Mouse (Mus musculus) kidney, adult 2 months (tissue): ENCODE data around the gene Ttyh3.

Source experiments
- CTCF ChIP-seq: fragments of 200-500 bp; conservative IDR thresholded peaks from 2 replicates; pipeline ENCODE4 v1.5.1; 2011; ENCODE audit warnings: low read depth, mild to moderate bottlenecking, control low read depth, low read length, moderate library complexity, mixed read lengths; ENCODE audit not compliant: insufficient read depth, insufficient read length
- POLR2A ChIP-seq: fragments of 200-500 bp; IDR thresholded peaks from one replicate; pipeline ENCODE4 v1.6.1; 2011; ENCODE audit warnings: low read depth, low read length, control low read depth

GRCm38 (mm10) chr5:140611021-140611583 lies 37.7 kb downstream of the Ttyh3 start:
- TF ChIP-seq CTCF (no peak), POLR2A (no peak)
